Comparison of ENCODE assay signal across 9 mouse cellular contexts in the genomic region with DNA sequence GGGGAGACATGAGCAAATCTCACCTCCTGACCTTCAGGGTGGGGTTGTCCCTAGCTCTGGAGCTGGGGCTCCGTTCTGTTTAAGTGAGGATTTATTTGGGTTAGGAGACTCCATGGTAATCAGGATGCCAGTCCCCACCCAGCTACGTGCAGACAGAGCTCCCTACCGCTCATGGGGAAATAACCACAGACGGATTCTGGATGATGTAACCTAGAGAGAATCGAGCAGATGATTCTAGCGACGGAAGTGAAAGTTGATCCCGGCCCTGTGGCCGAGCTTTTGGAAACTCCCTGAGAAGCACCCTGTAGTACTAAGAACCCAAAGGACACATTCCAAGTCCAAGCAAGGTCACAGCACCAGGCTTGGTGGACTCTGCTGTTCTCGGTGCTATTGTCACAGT. TPM values are rescaled to one million over a fixed set of nuclear protein-coding genes. Genes with fewer than 3 reads are reported as not detected.
A peak's percentile ranks its signal among the peaks of the same experiment; 100 is the strongest.
DNase-seq lines count a peak whose midpoint lies in the region; ATAC-seq lines count a peak whose summit lies in the region.
"Had no signal": no experiment of that assay in that cellular context is flagged by ENCODE, and none has a peak within 500 bp of the region (broad histone marks: within the 10 kb centered on the region; RNA-seq: fewer than 3 reads in every experiment).

No protein-coding gene starts in this region.

- intact Hi-C loops in heart, postnatal 25 days (cut with DNase I): no loop called here

- no peak for ATAC-seq in CD4-positive, CD25-positive, alpha-beta regulatory T cell, adult 4 months
- ATAC-seq: midbrain, embryonic 16.5 days had no signal

- DNase-seq in gastrocnemius, adult 18-20 months (ENCODE audit: low spot score): peak; percentile 72
- DNase-seq in gastrocnemius, postnatal 10 days: no peak
- DNase-seq in 3134 (ENCODE audit: extremely low read depth, insufficient read length, low spot score) (peak; percentile 68), ZHBTc4 (ENCODE audit: low read depth, low spot score) (peak; percentile 79)
- DNase-seq in heart, postnatal 25 days (ENCODE audit: low spot score): peak; percentile 31
- DNase-seq in right cerebral cortex, postnatal 25 days: no peak
- DNase-seq in right cerebral cortex, postnatal 36 days (ENCODE audit: low spot score in 2 of 2): no peak

RNA-seq across cellular contexts. Expression of a gene that starts 43.5 kb away (rescaled TPM):
- total RNA-seq in gastrocnemius, adult 18-20 months (2021): 10 to 100 TPM; 17.1 to 18.0 TPM
- total RNA-seq in gastrocnemius, postnatal 10 days (2021): 10 to 100 TPM; 32.2 to 45.3 TPM
- total RNA-seq in heart, postnatal 25 days (2021): 10 to 100 TPM; 23.4 to 32.5 TPM
- 10 to 100 TPM; 40.3 to 40.5 TPM for polyA plus RNA-seq in CD4-positive, CD25-positive, alpha-beta regulatory T cell, adult 4 months (2017; shearing (Covaris generic))

Comparison
In these comparisons a context has a peak if more than half of its experiments do, and no peak if none do; other contexts are left out.
1. DNase-seq: peak in gastrocnemius, adult 18-20 months (single experiment), 3134 (single experiment), ZHBTc4 (single experiment) and heart, postnatal 25 days (single experiment); none in gastrocnemius, postnatal 10 days (single experiment), right cerebral cortex, postnatal 25 days (single experiment) and right cerebral cortex, postnatal 36 days (0 of 2).